Mouse (Mus musculus) lung, adult 2 months (tissue): Measurements from ENCODE around the gene Inpp5a.

ENCODE experiments used
- CTCF ChIP-seq: fragments of 200-500 bp; IDR thresholded peaks from 2 replicates; pipeline ENCODE4 v1.5.1; 2011; ENCODE audit warnings: mild to moderate bottlenecking, low read length, control low read depth; ENCODE audit not compliant: insufficient read depth
- POLR2A ChIP-seq: fragments of 200-500 bp; IDR thresholded peaks from 2 replicates; pipeline ENCODE4 v1.6.1; 2011; ENCODE audit warnings: low read depth, mild to moderate bottlenecking, control low read depth, low read length, borderline replicate concordance; ENCODE audit errors: extremely low read depth

GRCm38 (mm10) chr7:139399977-139400685 is 11.2 kb downstream of the Inpp5a start:
- no peak for TF ChIP-seq CTCF
- TF ChIP-seq POLR2A = no peak
